Mouse (Mus musculus) cerebellum, adult 2 months (tissue): ENCODE measurements at regions not wholly inside any gene's neighbourhood (a gene's known extent, or its start where the extent isn't known, plus 50 kb on each side); places are given as distances from the start of the nearest gene placed in this dataset.
"Not testable (repeated sequence)": the region's sequence is repeated elsewhere in the genome, so short reads cannot be mapped to it uniquely, and the experiment has no call there.

Source experiments
- CTCF ChIP-seq: fragments of 200-500 bp; IDR thresholded peaks from 2 replicates; pipeline ENCODE4 v1.5.1; 2011; ENCODE audit warnings: low read depth, mild to moderate bottlenecking, control low read depth, low read length, moderate library complexity, borderline replicate concordance; ENCODE audit not compliant: insufficient read depth
- POLR2A ChIP-seq: fragments of 200-500 bp; IDR thresholded peaks from 2 replicates; pipeline ENCODE4 v1.6.1; 2011; ENCODE audit warnings: low read length, control low read depth, borderline replicate concordance; ENCODE audit not compliant: insufficient read depth

- TF ChIP-seq CTCF, POLR2A: not testable (repeated sequence)
Measured at GRCm38 (mm10) chr17:6547064-6547760, 54.3 kb upstream of the Dynlt1c start.
